Mouse (Mus musculus) bone marrow macrophage, adult 2 months (primary cell): ENCODE measurements around the gene Anxa5. TPM values are rescaled to one million over a fixed set of nuclear protein-coding genes. Genes with fewer than 3 reads are reported as not detected.

Source experiments
- H3K27ac ChIP-seq: 2 replicates; pipeline ENCODE4 v1.5.1; 2012; ENCODE audit warnings: low read depth, low read length; ENCODE audit not compliant: insufficient read depth
- H3K4me1 ChIP-seq: 2 replicates; pipeline ENCODE4 v1.6.1; 2012; ENCODE audit warnings: low read length; ENCODE audit not compliant: control insufficient read depth, insufficient read depth
- H3K4me3 ChIP-seq: 2 replicates; pipeline ENCODE4 v1.5.1; 2012; ENCODE audit warnings: mild to moderate bottlenecking, low read length, moderate library complexity; ENCODE audit not compliant: insufficient read depth
- CTCF ChIP-seq: IDR thresholded peaks from 2 replicates; pipeline ENCODE4 v1.5.1; 2012; ENCODE audit warnings: low read depth, mild to moderate bottlenecking, low read length, moderate library complexity
- POLR2A ChIP-seq: IDR thresholded peaks from 2 replicates; pipeline ENCODE4 v1.6.1; 2012; ENCODE audit warnings: mild to moderate bottlenecking, low read depth, low read length, borderline replicate concordance
- polyA plus RNA-seq: library from polyadenylated mRNA; stranded (reverse); fragments of >200 nt; gene quantifications from 2 replicates; pipeline ENCODE4 v1.2.4, GENCODE M21; 2012; ENCODE audit not compliant: missing spikeins, insufficient read depth, insufficient read length

Anxa5 gene
- polyA plus RNA-seq, 1 experiment = 897 TPM

DNA sequence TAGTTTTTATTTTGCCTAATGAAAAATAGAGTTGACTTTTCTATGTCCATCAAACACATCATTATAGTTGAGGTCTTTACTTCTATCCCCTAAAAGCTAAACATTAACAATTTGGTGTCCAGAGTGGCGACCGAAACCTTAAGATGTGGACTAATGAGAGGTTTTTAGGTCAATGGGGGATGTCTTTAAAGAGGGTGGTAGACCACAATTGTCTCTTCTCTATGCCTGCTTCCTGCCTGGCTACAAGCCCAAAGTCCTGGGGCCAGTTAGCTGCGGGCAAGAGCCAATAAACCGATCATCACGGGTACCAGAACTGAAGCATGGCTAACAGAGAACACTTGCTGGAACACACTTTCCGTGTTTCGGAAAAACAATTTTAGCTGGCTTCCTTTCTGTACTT is 15.0 kb downstream of the Anxa5 start:
- Histone ChIP-seq H3K4me1 (peaks cover 4% of the 10 kb centered on the region; the same call in 1 of the 2 replicates), H3K4me3 (no peak overlapping the region), H3K27ac (no peak overlapping the region)
- TF ChIP-seq CTCF (no peak), POLR2A (no peak)

DNA sequence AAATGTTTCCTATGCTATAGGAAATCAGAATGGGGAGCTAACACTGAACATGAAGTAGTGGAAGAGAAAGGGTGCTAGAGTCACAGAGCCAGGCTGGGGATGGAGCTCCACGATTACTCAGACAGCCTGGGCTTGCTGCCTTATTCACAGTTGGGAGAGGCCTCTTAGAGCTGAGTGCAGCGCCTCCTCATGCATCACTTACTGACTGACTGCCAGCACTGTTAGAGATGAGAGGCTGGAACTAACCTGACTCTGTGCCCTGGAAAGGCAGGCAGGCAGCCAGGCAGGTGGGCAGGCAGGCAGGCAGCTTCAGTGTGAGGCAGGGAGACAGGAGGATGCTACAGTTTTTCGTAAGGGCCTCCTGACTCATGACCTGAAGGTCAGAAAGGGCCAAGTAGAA is 20.1 kb downstream of the Anxa5 start:
- no peak for TF ChIP-seq POLR2A
- TF ChIP-seq CTCF = no peak
- H3K27ac ChIP-seq = no peak overlapping the region
- H3K4me3 ChIP-seq = no peak overlapping the region
- peaks cover 5% of the 10 kb centered on the region for H3K4me1 ChIP-seq

DNA sequence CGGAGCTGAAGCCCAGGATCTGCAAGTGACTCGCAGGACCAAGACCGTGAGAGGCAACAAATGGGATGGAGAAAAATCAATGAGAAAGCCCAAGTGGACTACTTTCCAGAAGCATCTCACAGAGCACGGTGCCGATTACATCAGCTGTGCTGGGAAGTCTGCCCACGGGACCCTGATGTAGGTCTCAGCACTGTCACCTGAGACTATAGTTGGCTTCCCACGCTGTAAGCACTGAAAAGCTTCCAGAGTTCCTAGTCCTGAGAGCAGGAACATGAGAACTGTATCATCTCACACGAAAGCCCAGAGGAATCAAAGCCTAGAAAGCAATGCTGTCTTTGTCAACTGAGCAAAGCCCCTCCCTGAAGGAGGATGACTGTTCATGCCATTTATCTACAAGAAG is 20.6 kb downstream of the Anxa5 start:
- TF ChIP-seq POLR2A (no peak), CTCF (no peak)
- Histone ChIP-seq H3K4me1 (peaks cover 9% of the 10 kb centered on the region), H3K27ac (no peak overlapping the region), H3K4me3 (no peak overlapping the region)

DNA sequence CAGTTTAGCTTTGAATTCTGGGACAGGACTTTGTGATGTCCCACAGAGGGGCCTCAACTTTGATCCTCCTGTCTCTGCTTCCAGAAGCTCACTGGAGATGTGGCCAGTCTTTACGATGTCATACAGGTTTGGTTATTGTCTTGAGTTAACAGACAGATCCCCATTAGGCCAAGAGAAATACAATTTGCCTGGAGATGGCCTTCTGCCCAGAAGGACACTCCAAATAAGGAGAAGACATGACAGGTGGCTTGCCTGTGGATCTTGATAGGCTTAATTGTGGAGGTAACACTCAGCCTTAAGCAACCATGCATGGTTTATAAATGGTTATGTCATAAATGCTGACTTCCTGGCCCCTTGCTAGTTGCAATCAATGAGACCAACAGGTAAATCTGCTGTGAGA is 23.2 kb downstream of the Anxa5 start:
- peaks cover 29% of the 10 kb centered on the region for H3K4me1 ChIP-seq
- no peak for TF ChIP-seq POLR2A
- no peak for TF ChIP-seq CTCF
- H3K27ac ChIP-seq = no peak overlapping the region
- H3K4me3 ChIP-seq = no peak overlapping the region

DNA sequence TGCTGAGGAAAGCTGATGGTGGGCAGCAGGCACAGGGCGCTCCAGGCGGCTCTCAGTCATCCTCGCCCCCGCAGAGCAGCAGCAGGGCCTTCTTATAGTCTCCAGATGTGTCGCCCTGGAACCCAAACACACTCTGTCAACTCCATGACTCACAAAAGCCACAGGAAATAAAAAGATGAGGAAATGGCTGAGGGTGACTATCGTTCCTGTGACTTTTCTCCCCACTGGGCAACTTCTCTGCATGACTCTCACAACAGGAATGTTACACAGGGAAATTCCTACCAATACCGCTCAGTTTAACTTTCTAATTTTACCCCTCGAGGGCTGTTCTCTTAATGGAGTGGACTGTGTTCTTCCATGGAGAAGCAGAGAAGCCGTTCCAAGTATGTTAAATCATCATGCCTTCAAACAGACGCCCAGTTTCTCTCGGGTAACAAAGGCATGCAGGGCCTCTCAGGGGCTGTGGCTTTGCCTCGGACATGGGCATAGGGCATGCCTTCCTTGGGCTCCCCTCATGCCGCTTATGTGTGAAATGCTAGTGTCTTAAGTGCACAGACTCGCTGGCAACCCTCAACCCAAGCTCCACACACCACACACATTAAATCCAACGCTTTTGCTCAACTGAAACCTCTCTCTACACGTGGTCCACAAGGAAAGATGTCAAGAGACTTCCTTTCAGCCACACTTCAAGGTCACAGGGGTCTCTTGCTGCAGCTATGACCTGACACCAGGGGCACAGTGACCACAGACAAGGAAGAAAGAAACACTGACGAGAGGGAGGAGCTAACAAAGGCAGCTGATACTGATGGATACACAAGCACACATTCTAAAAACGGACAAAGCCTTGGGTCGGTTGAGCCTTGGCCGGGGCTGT is 26.2 kb downstream of the Anxa5 start:
- Histone ChIP-seq H3K4me3 (0 out of 2 replicates have a peak overlapping the region, but pooled peaks have one; percentile 2), H3K4me1 (peaks cover 40% of the 10 kb centered on the region), H3K27ac (peak overlapping the region; percentile 84)
- TF ChIP-seq POLR2A (no peak), CTCF (no peak)

DNA sequence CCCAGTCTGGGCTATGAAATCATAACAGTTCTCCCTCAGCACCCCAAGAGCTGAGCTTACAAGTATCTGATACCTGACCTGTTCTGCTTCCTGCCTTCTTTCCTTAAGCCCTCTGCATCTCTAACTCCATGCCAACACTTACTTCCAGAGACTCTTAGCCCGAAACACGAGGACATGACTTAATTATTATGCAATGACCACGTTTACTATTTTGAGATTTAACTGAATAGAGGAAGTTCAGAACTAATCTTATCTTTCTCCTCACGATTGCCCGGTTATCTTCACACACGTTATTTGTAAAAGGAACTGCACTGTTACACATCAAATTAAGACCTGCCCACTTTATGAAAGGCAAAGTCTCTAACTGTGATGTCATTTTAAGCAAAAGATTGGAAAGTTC is 28.8 kb downstream of the Anxa5 start:
- Histone ChIP-seq H3K4me1 (peaks cover 40% of the 10 kb centered on the region), H3K4me3 (peak overlapping the region; percentile 24; the same call in 1 of the 2 replicates), H3K27ac (peak overlapping the region; percentile 77)
- TF ChIP-seq POLR2A (no peak), CTCF (no peak)

DNA sequence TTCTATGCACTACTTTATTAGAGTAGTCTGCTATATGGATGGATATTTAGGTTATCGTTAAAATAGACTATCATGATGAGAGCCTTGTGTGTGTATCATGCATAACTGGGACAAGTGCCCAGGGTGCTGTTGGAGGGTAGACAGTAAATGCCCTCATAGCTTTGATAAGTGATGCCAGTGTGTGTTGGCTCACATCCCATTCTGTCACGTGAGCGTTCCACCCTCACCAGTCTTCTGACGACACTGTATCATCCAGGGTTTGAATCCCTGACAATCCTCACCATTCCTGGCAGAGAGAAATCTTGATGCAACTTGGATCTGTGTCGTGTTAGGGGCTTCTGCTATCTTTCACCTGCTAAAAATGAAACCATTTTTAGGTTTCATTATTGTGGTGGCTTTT is 29.2 kb downstream of the Anxa5 start:
- Histone ChIP-seq H3K4me1 (peaks cover 40% of the 10 kb centered on the region), H3K27ac (peak overlapping the region; percentile 77), H3K4me3 (peak overlapping the region; percentile 24; the same call in 1 of the 2 replicates)
- TF ChIP-seq CTCF = no peak
- no peak for TF ChIP-seq POLR2A

DNA sequence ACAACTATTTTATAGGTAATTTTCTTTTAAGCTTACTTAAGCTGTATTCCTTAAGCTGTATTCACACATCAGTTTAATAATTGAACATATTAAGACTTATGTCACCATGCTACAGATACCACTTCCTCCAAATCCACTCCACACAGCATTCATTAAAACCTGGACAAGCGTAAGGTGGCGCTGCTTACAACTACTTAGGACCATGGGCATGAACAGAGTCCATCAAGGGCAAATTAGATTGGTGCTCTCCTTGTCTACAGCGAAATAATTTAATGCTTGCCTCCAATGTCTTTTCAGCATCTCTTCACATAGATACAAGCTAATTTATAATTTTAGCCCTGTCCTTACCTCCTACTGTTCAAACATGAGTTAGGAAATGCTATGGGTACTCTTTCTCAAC is 29.7 kb downstream of the Anxa5 start:
- Histone ChIP-seq H3K4me1 (peaks cover 39% of the 10 kb centered on the region), H3K4me3 (no peak overlapping the region), H3K27ac (no peak overlapping the region)
- TF ChIP-seq CTCF (no peak), POLR2A (no peak)

DNA sequence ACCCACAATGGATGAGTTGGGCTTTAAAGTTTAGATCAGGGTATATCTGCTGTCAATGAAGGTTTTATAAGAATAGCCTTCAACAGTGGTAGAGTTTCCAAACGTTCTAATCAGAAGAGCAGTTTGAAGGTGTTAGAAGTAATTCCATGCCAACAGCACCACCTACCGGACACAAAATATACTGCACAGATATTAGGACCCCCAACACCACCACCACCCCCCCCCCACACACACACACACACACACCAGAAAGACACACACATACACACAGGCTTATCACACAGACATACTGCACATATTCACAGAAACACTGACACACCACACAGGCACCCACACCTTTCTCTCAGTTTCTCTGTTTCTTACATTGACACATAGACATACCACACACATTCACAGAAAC is 33.3 kb downstream of the Anxa5 start:
- H3K27ac ChIP-seq = no peak overlapping the region
- TF ChIP-seq CTCF (peak; percentile 52), POLR2A (no peak)
- no peak overlapping the region for H3K4me3 ChIP-seq
- peaks cover 10% of the 10 kb centered on the region for H3K4me1 ChIP-seq

DNA sequence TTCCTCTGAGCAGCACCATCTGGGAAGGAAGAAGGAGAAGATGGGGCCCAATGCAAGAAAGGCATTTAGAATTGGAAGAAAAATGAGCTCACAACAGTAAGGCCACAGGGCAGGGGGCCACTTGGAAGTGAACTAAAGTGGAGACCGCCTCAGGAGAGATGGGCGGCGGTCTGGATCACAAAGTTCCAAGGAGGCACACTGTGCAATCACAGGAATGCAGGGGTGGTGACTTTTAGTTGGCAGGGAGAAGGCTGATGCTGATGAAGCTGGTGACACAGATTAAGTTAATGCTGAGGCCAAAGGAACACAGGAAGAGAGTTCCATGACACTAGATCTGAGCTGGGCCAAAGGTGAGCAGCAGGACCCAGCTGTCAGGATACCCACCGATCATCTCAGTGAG is 35.4 kb downstream of the Anxa5 start:
- no peak overlapping the region for H3K4me3 ChIP-seq
- TF ChIP-seq CTCF (no peak), POLR2A (no peak)
- no peak overlapping the region for H3K27ac ChIP-seq
- no peaks in the 10 kb centered on the region for H3K4me1 ChIP-seq
